Mouse (Mus musculus): ENCODE results near the gene Anks6. TPM values are rescaled to one million over a fixed set of nuclear protein-coding genes. Genes with fewer than 3 reads are reported as not detected.

Gene Anks6
- polyA plus RNA-seq, 1 experiment, result 15.5 TPM

- DNase-seq (ENCODE audit: extremely low spot score in 1 of 2, low spot score in 1 of 2), result no peak
Measured at GRCm38 (mm10) chr4:47047765-47048164, 9.5 kb downstream of the Anks6 start.

GRCm38 (mm10) chr4:47046974-47047373 lies 10.3 kb downstream of the Anks6 start:
- DNase-seq (ENCODE audit: extremely low spot score in 1 of 2, low spot score in 1 of 2), result no peak

- DNase-seq (ENCODE audit: extremely low spot score in 1 of 2, low spot score in 1 of 2), result no peak
Measured at GRCm38 (mm10) chr4:47043866-47044265, 13.4 kb downstream of the Anks6 start.

GRCm38 (mm10) chr4:47039586-47039985 lies 17.6 kb downstream of the Anks6 start:
- no peak for DNase-seq (ENCODE audit: extremely low spot score in 1 of 2, low spot score in 1 of 2)

GRCm38 (mm10) chr4:47037321-47037657 lies 19.9 kb downstream of the Anks6 start:
- DNase-seq (ENCODE audit: extremely low spot score in 1 of 2, low spot score in 1 of 2), result peak; percentile 58 to 94

GRCm38 (mm10) chr4:47036486-47037320 lies 20.5 kb downstream of the Anks6 start:
- no peak for DNase-seq (ENCODE audit: extremely low spot score in 1 of 2, low spot score in 1 of 2)

GRCm38 (mm10) chr4:47035536-47035935 lies 21.7 kb downstream of the Anks6 start:
- DNase-seq (ENCODE audit: extremely low spot score in 1 of 2, low spot score in 1 of 2), result no peak

GRCm38 (mm10) chr4:47032171-47032570 lies 25.1 kb downstream of the Anks6 start:
- no peak for DNase-seq (ENCODE audit: extremely low spot score in 1 of 2, low spot score in 1 of 2)

- no peak for DNase-seq (ENCODE audit: extremely low spot score in 1 of 2, low spot score in 1 of 2)
Measured at GRCm38 (mm10) chr4:47028791-47029190, 28.4 kb downstream of the Anks6 start.

- DNase-seq (ENCODE audit: extremely low spot score in 1 of 2, low spot score in 1 of 2), result no peak
Measured at GRCm38 (mm10) chr4:47023949-47024348, 33.3 kb downstream of the Anks6 start.

GRCm38 (mm10) chr4:47022804-47023603 lies 34.2 kb downstream of the Anks6 start:
- no peak for DNase-seq (ENCODE audit: extremely low spot score in 1 of 2, low spot score in 1 of 2)

GRCm38 (mm10) chr4:47020563-47020962 lies 36.7 kb downstream of the Anks6 start:
- DNase-seq (ENCODE audit: extremely low spot score in 1 of 2, low spot score in 1 of 2), result peak in 1 of 2 experiments; percentile 84

GRCm38 (mm10) chr4:47015156-47015555 lies 42.1 kb downstream of the Anks6 start:
- DNase-seq (ENCODE audit: extremely low spot score in 1 of 2, low spot score in 1 of 2), result no peak

GRCm38 (mm10) chr4:47012476-47012875 lies 44.8 kb downstream of the Anks6 start:
- no peak for DNase-seq (ENCODE audit: extremely low spot score in 1 of 2, low spot score in 1 of 2)

GRCm38 (mm10) chr4:47010400-47011231 lies 46.6 kb downstream of the Anks6 start:
- DNase-seq (ENCODE audit: extremely low spot score in 1 of 2, low spot score in 1 of 2), result peak; percentile 60 to 79

- no peak for DNase-seq (ENCODE audit: extremely low spot score in 1 of 2, low spot score in 1 of 2)
Measured at GRCm38 (mm10) chr4:47000626-47001395, 56.4 kb downstream of the Anks6 start.

- DNase-seq (ENCODE audit: extremely low spot score in 1 of 2, low spot score in 1 of 2), result peak in 1 of 2 experiments; percentile 55
Measured at GRCm38 (mm10) chr4:46997969-46998368, 59.3 kb downstream of the Anks6 start.

GRCm38 (mm10) chr4:46992827-46993473 lies 64.3 kb downstream of the Anks6 start:
- DNase-seq (ENCODE audit: extremely low spot score in 1 of 2, low spot score in 1 of 2), result no peak

GRCm38 (mm10) chr4:46991959-46992316 lies 65.3 kb downstream of the Anks6 start:
- no peak for DNase-seq (ENCODE audit: extremely low spot score in 1 of 2, low spot score in 1 of 2)
